Mouse (Mus musculus): ENCODE results near the gene Tbc1d22a.

The Tbc1d22a gene

GRCm38 (mm10) chr15:86277428-86277827 is 63.2 kb downstream of the Tbc1d22a start:
- DNase-seq (ENCODE audit: low read depth, low spot score): no peak

DNA sequence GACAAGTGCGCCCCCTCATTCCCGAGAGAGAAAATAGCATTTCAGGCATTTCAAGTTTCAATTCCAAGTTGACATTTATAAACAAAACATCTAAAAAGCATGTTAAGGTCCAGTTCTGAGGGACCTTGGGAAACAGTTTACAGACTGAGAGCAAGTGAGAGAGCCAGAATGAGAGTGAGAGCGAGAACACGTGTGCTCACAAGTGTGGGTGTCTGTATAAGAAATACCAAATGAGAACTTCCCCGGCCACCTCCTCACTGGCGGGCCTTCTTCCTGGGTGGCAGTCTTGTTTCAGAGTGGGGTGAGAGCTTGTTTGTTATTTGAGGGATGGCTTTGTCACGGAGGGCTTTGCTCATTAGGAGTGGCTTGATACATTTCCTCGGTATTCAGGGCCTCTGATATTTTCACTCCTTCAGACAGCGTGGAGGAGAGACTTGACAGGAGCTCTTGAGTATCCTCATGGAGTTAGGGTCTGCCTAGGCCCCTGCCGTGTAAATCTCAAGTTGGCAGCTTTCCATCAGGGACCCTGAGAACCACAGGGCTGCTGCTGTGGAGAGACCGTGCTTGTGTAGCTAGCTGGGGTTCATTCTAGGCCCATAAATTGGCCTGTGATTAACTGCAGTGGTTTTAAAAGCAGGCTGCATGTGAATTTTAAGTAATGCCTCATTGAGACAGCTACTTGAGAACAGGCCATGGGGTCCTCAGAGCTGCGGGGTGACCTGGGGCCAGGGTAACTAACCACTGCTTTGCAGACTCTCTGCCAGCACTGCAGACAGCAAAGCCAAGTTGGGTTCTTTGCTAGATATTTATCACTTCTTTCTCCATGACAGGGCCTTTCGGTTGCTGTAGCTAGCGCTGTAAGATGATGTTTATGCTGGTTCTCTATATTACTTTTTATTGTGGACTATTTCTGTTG is 65.1 kb downstream of the Tbc1d22a start:
- DNase-seq (ENCODE audit: low read depth, low spot score): no peak

DNA sequence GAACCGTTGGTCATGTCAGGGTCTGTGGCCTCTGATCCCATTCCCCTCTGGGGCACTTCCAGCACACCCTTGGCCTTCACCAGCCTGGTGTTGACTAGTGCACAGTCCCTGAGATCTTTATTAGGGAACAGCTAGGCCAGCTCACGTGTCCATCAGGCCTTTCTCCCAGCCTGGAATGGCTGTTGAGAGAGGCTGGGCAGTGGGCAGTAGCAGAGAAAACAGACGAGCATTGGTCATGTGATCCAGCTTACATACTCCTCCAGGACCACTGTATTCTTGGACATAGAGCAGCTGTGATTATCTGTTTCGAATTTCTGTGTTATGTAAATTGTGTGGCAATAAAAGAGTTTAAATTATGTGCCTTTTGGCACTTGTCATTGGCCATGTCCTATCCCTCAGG is 65.9 kb downstream of the Tbc1d22a start:
- no peak for DNase-seq (ENCODE audit: low read depth, low spot score)

- no peak for DNase-seq (ENCODE audit: low read depth, low spot score)
These were observed 69.0 kb downstream of the Tbc1d22a start for GRCm38 (mm10) chr15:86283238-86283637.

- no peak for DNase-seq (ENCODE audit: low read depth, low spot score)
These were observed 71.0 kb downstream of the Tbc1d22a start for GRCm38 (mm10) chr15:86285296-86285695.

DNA sequence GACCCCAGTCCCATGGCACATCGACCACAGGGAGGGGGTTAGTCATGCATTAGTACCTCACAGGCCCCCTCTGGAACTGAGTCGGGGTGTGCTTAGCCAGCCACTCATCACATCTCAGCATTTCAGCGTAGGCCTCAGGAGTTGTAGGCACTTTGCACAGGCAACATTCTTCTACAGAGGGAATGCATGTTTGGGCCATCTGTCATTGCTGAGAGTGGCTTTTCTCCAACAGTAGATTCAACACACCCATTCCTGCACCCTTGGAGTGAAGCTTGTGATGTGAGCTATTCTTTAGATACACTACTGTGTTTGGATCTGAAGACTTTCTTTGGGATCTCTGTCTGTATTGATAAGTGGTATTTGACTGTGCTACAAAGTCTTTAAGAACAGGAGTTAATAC is 75.8 kb downstream of the Tbc1d22a start:
- no peak for DNase-seq (ENCODE audit: low read depth, low spot score)

GRCm38 (mm10) chr15:86292288-86292687 is 78.0 kb downstream of the Tbc1d22a start:
- DNase-seq (ENCODE audit: low read depth, low spot score): no peak

GRCm38 (mm10) chr15:86294426-86294825 is 80.2 kb downstream of the Tbc1d22a start:
- no peak for DNase-seq (ENCODE audit: low read depth, low spot score)

GRCm38 (mm10) chr15:86295722-86296288 is 81.5 kb downstream of the Tbc1d22a start:
- no peak for DNase-seq (ENCODE audit: low read depth, low spot score)

- DNase-seq (ENCODE audit: low read depth, low spot score): no peak
These were observed 83.0 kb downstream of the Tbc1d22a start for GRCm38 (mm10) chr15:86297281-86297680.

DNA sequence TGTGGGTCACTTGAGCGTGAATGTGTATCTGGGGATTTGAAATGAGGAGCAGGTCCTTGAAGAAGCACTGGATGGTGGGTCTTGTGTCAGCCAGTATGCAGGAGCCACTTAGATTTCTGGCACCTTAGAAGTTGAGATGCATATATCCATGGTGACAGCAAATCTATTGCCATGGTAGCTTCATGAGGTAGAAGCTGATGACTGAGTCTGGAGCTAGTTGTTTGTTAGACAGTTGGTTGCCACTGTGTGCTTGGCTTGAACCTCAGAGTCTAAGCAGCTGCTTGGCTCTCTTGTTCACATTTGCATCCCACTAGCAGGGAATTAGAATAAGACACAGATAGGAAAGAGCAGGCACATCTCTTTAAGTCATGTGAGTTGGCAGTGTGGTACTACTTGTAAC is 89.6 kb downstream of the Tbc1d22a start:
- no peak for DNase-seq (ENCODE audit: low read depth, low spot score)

GRCm38 (mm10) chr15:86304861-86305260 is 90.6 kb downstream of the Tbc1d22a start:
- no peak for DNase-seq (ENCODE audit: low read depth, low spot score)

GRCm38 (mm10) chr15:86305290-86305689 is 91.0 kb downstream of the Tbc1d22a start:
- DNase-seq (ENCODE audit: low read depth, low spot score): no peak

DNA sequence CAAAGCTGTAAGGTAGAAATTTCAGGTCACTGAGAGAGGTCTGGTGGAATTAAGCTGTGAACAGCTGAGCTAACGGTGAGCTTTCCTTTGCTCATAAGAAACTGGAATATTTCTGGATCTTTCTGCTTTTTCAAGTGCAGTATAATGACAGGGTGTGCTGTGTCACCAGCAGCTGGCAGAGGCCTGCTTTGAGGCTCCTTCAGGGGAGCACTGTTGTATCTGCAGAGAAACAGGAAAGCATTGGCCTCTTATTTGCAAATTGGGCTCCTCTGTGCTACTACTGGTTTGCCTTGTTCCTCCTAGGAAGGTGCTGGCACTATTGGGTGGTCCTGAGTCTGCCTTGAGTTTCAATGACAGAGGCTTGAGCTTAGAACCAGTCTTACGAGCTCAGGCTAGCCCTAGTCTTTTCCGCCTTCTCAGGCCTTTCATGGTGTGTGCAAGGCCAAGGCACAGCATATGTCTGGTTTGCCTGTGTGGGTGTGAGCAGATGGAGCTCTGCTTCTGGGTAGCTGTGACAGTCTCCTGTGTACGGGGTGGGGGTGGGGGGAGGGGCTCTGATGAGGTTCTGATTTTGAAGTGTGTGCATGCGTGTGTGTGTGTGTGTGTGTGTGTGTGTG is 95.1 kb downstream of the Tbc1d22a start:
- DNase-seq (ENCODE audit: low read depth, low spot score): no peak

- no peak for DNase-seq (ENCODE audit: low read depth, low spot score)
These were observed 106.7 kb downstream of the Tbc1d22a start for GRCm38 (mm10) chr15:86320803-86321510.

- DNase-seq (ENCODE audit: low read depth, low spot score): no peak
These were observed 112.1 kb downstream of the Tbc1d22a start for GRCm38 (mm10) chr15:86326341-86326740.

DNA sequence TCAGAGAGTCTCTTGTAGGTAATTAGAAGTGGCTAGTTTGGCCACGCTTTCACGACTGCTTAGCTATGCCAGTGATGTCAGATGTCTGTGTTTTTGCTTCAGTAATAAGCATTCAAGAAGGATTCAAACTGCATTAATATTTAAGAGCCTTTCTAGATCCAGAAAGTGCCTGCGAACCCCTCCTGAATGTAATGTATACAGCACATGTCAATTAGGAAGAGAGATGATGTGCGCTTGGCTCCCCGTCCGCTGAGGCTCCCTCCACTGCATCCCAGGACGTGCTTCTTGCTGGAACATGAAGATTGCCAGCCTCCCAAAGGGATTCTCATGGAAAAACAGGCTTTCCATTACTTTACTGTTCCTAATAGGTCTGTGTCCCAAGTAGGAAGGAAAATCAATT is 115.7 kb downstream of the Tbc1d22a start:
- DNase-seq (ENCODE audit: low read depth, low spot score): no peak

DNA sequence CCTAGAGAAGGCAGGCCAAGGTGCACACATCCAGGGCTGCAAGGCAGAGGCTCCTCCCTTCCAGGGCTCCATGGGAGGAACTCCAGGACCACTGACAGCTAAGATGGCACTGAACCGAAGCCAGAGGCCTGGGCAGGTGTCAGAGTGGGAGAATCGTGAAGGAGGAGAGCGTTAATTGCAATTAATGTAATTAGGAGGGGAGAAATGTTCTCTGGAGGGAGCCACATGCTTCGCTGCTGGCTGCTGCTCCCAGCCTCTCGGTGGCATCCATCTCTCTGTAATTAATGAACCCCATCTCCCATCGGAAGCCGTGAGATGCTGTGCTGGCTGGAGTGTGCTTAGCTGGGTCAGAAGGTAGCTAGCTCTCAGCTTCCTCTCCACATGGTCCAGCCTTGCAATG is 116.2 kb downstream of the Tbc1d22a start:
- no peak for DNase-seq (ENCODE audit: low read depth, low spot score)

- no peak for DNase-seq (ENCODE audit: low read depth, low spot score)
These were observed 117.4 kb downstream of the Tbc1d22a start for GRCm38 (mm10) chr15:86331501-86332245.

DNA sequence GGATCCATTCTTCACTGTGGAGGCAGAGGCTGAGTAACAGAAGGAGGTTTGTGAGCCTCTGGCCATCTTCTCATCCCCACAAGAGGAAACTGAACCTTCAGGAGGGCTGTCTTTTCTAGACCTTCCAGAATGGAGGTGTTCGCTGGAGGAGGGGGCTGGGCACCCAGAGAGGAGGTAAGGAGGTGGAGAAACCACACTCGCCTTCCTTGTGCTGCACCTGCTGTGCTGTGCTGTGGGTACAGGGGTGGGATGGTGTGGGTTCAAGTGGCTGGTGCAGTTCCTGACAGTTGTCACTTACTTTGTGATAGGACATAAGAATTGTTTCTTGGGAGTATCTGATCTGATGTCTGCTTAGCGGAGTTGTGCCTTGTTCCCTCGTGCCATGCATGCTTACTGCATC is 118.9 kb downstream of the Tbc1d22a start:
- no peak for DNase-seq (ENCODE audit: low read depth, low spot score)

- no peak for DNase-seq (ENCODE audit: low read depth, low spot score)
These were observed 119.3 kb downstream of the Tbc1d22a start for GRCm38 (mm10) chr15:86333606-86334005.

Data from retina, postnatal 7 days (tissue).